Mouse (Mus musculus) cerebellum, adult 2 months (tissue): Measurements from ENCODE around the gene Donson. TPM values are rescaled to one million over a fixed set of nuclear protein-coding genes. Genes with fewer than 3 reads are reported as not detected.
A peak's percentile ranks its signal among the peaks of the same experiment; 100 is the strongest.

Source experiments
- DNase-seq, 2 experiments: peaks; one replicate each; pipeline ENCODE4 v3.0.0; 2021
- H3K27ac ChIP-seq: fragments of 200-500 bp; 2 replicates; pipeline ENCODE4 v1.5.1; 2012; ENCODE audit warnings: low read length, control low read depth, inconsistent platforms; ENCODE audit not compliant: insufficient read depth
- H3K27me3 ChIP-seq: fragments of 200-500 bp; 2 replicates; pipeline ENCODE4 v1.6.1; 2012; ENCODE audit warnings: inconsistent platforms, mild to moderate bottlenecking, low read length, moderate library complexity; ENCODE audit not compliant: control insufficient read depth, insufficient read depth
- H3K4me1 ChIP-seq: fragments of 200-500 bp; 2 replicates; pipeline ENCODE4 v1.6.1; 2011; ENCODE audit warnings: low read length; ENCODE audit not compliant: control insufficient read depth, insufficient read depth
- H3K4me3 ChIP-seq: fragments of 200-500 bp; replicated peaks from 2 replicates; pipeline ENCODE3; 2011; ENCODE audit warnings: mild to moderate bottlenecking, low read depth, low read length, control low read depth; ENCODE audit not compliant: insufficient read depth
- CTCF ChIP-seq: fragments of 200-500 bp; IDR thresholded peaks from 2 replicates; pipeline ENCODE4 v1.5.1; 2011; ENCODE audit warnings: low read depth, mild to moderate bottlenecking, control low read depth, low read length, moderate library complexity, borderline replicate concordance; ENCODE audit not compliant: insufficient read depth
- POLR2A ChIP-seq: fragments of 200-500 bp; IDR thresholded peaks from 2 replicates; pipeline ENCODE4 v1.6.1; 2011; ENCODE audit warnings: low read length, control low read depth, borderline replicate concordance; ENCODE audit not compliant: insufficient read depth
- WGBS: fragments of 180-500 bp; shearing (Covaris S2); methylation state at CpG from one replicate; pipeline ENCODE4 v1.1.7; 2018; 5-methylcytosine and 5-hydroxymethylcytosine counted together
- polyA plus RNA-seq: library from polyadenylated mRNA; depleted of rRNA; stranded (reverse); fragments of >200 nt; gene quantifications from 2 replicates; pipeline ENCODE4 v1.2.3, GENCODE M21; 2012

Gene Donson
- polyA plus RNA-seq, 1 experiment, result 29.6 TPM

GRCm38 (mm10) chr16:91657285-91657684 is 31.3 kb downstream of the Donson start:
- Histone ChIP-seq H3K27me3 (no peaks in the 10 kb centered on the region), H3K4me1 (peaks cover 4% of the 10 kb centered on the region; the same call in 1 of the 2 replicates), H3K27ac (no peak overlapping the region), H3K4me3 (no peak overlapping the region)
- WGBS, result 97% methylated on average over 17 of the region's 17 CpGs
- TF ChIP-seq CTCF (no peak), POLR2A (no peak)
- DNase-seq, result no peak

GRCm38 (mm10) chr16:91655285-91655684 is 33.3 kb downstream of the Donson start:
- no peak for DNase-seq
- H3K4me1 ChIP-seq, result peaks cover 7% of the 10 kb centered on the region
- H3K27ac ChIP-seq, result no peak overlapping the region
- H3K4me3 ChIP-seq, result no peak overlapping the region
- TF ChIP-seq CTCF (no peak), POLR2A (no peak)
- WGBS, result 92% methylated on average over 9 of the region's 9 CpGs
- H3K27me3 ChIP-seq, result no peaks in the 10 kb centered on the region

- H3K4me1 ChIP-seq, result peaks cover 7% of the 10 kb centered on the region
- DNase-seq, result no peak
- 39% methylated on average over 3 of the region's 3 CpGs for WGBS
- no peak overlapping the region for H3K4me3 ChIP-seq
- no peaks in the 10 kb centered on the region for H3K27me3 ChIP-seq
- no peak for TF ChIP-seq POLR2A
- TF ChIP-seq CTCF, result no peak
- no peak overlapping the region for H3K27ac ChIP-seq
These were observed 36.4 kb downstream of the Donson start for GRCm38 (mm10) chr16:91652191-91652590.

GRCm38 (mm10) chr16:91649781-91650180 is 38.8 kb downstream of the Donson start:
- TF ChIP-seq CTCF (no peak), POLR2A (no peak)
- H3K4me1 ChIP-seq, result peaks cover 7% of the 10 kb centered on the region
- no peak overlapping the region for H3K4me3 ChIP-seq
- H3K27me3 ChIP-seq, result no peaks in the 10 kb centered on the region
- no peak for DNase-seq
- H3K27ac ChIP-seq, result no peak overlapping the region

- no peak for TF ChIP-seq CTCF
- TF ChIP-seq POLR2A, result no peak
- peaks cover 7% of the 10 kb centered on the region for H3K4me1 ChIP-seq
- 18% methylated on average over 3 of the region's 3 CpGs for WGBS
- no peak overlapping the region for H3K27ac ChIP-seq
- H3K4me3 ChIP-seq, result peak overlapping the region; percentile 29
- H3K27me3 ChIP-seq, result no peaks in the 10 kb centered on the region
- DNase-seq, result no peak
These were observed 39.3 kb downstream of the Donson start for GRCm38 (mm10) chr16:91649246-91649645.

- 1% methylated on average over 23 of the region's 25 CpGs for WGBS
These were observed 40.4 kb downstream of the Donson start for GRCm38 (mm10) chr16:91648220-91648550.

GRCm38 (mm10) chr16:91647461-91648219 is 40.9 kb downstream of the Donson start, which contains the start of gene Son:
Son (plus strand) TSS chr16:91647506.
- WGBS, result under 1% methylated on average over 69 of the region's 70 CpGs
- H3K27me3 ChIP-seq, result no peaks in the 10 kb centered on the region
- H3K4me3 ChIP-seq, result peak within 1 kb of the TSS; percentile 90
- peak; percentile 96 to 99 for DNase-seq
- peak; percentile 88 for TF ChIP-seq POLR2A
- no peak for TF ChIP-seq CTCF
- peak within 1 kb of the TSS; percentile 82 for H3K27ac ChIP-seq
- H3K4me1 ChIP-seq, result peaks cover 7% of the 10 kb centered on the region

More at GRCm38 (mm10) chr16:91648220-91648550, 40.4 kb downstream of the Donson start:
- Histone ChIP-seq H3K27ac (0 out of 2 replicates have a peak overlapping the region, but pooled peaks have one; percentile 11), H3K4me3 (peak overlapping the region; percentile 90), H3K27me3 (no peaks in the 10 kb centered on the region), H3K4me1 (peaks cover 7% of the 10 kb centered on the region)
- DNase-seq, result peak in 1 of 2 experiments; percentile 74
- no peak for TF ChIP-seq CTCF
- TF ChIP-seq POLR2A, result no peak

GRCm38 (mm10) chr16:91646681-91647419 is 41.7 kb downstream of the Donson start, which contains the start of gene Gart:
Gart (minus strand) TSS chr16:91646952.
- peak; percentile 95 to 96 for DNase-seq
- Histone ChIP-seq H3K27ac (peak within 1 kb of the TSS; percentile 82), H3K27me3 (no peaks in the 10 kb centered on the region), H3K4me1 (no peaks in the 10 kb centered on the region; the same call in 1 of the 2 replicates), H3K4me3 (peak within 1 kb of the TSS; percentile 90)
- WGBS, result under 1% methylated on average over 59 of the region's 59 CpGs
- TF ChIP-seq CTCF (no peak), POLR2A (peak; percentile 98)
